Mouse (Mus musculus) intestine, postnatal 0 days (tissue): ENCODE data around the gene Gucy1b1. TPM values are rescaled to one million over a fixed set of nuclear protein-coding genes. Genes with fewer than 3 reads are reported as not detected.

Experiments used
- ATAC-seq: fragments of 200-750 bp; cut with Nextera tagmentation; 2 replicates; pipeline ENCODE4 v1.8.0; 2017; ENCODE audit warnings: mild to moderate bottlenecking, moderate TSS enrichment, moderate library complexity
- H3K27ac ChIP-seq: fragments of 300-500 bp; sonication (generic); 2 replicates; pipeline ENCODE4 v1.5.1; 2014; ENCODE audit warnings: mild to moderate bottlenecking, low read depth, low read length, moderate library complexity
- H3K27me3 ChIP-seq: fragments of 300-500 bp; sonication (generic); replicated peaks from 2 replicates; pipeline ENCODE4 v1.6.1; 2014; ENCODE audit warnings: low read length, mixed read lengths; ENCODE audit not compliant: control insufficient read depth, insufficient read depth
- H3K36me3 ChIP-seq: fragments of 300-500 bp; sonication (generic); 2 replicates; pipeline ENCODE4 v1.6.1; 2014; ENCODE audit warnings: mild to moderate bottlenecking, moderate library complexity; ENCODE audit not compliant: control insufficient read depth, insufficient read depth
- H3K4me1 ChIP-seq: fragments of 300-500 bp; sonication (generic); replicated peaks from 2 replicates; pipeline ENCODE4 v1.6.1; 2014; ENCODE audit warnings: antibody characterized with exemption, low read length, mixed read lengths; ENCODE audit not compliant: control insufficient read depth, insufficient read depth
- H3K4me2 ChIP-seq: fragments of 300-500 bp; sonication (generic); replicated peaks from 2 replicates; pipeline ENCODE4 v1.6.1; 2014; ENCODE audit warnings: low read depth, mild to moderate bottlenecking, moderate library complexity
- H3K4me3 ChIP-seq: fragments of 300-500 bp; sonication (generic); 2 replicates; pipeline ENCODE4 v1.5.1; 2014; ENCODE audit warnings: low read depth, low read length
- H3K9ac ChIP-seq: fragments of 300-500 bp; sonication (generic); 2 replicates; pipeline ENCODE4 v1.6.1; 2014; ENCODE audit warnings: mild to moderate bottlenecking, low read depth, low read length
- H3K9me3 ChIP-seq: fragments of 300-500 bp; sonication (generic); 2 replicates; pipeline ENCODE4 v1.6.1; 2016; ENCODE audit warnings: mixed run types; ENCODE audit not compliant: control insufficient read depth
- CTCF ChIP-seq: sonication (generic); IDR thresholded peaks from 2 replicates; pipeline ENCODE4 v1.5.1; 2016; ENCODE audit warnings: low read depth, mild to moderate bottlenecking, control low read depth, antibody characterized with exemption, moderate library complexity
- WGBS: fragments of 180-500 bp; shearing (Covaris S2); extraction: QIAGEN DNeasy Blood & Tissue Kit; methylation state at CpG from one replicate; pipeline ENCODE4 v1.1.7; 2014; 5-methylcytosine and 5-hydroxymethylcytosine counted together
- polyA plus RNA-seq: library from polyadenylated mRNA; unstranded; fragments of >200 nt; fragmentation: Nextera tagmentation; extraction: Ambion mirVana; gene quantifications from 2 replicates; pipeline ENCODE4 v1.2.1, GENCODE M21; 2015

Gene Gucy1b1
- polyA plus RNA-seq, 1 experiment from 2014 or later = 23.3 TPM

DNA sequence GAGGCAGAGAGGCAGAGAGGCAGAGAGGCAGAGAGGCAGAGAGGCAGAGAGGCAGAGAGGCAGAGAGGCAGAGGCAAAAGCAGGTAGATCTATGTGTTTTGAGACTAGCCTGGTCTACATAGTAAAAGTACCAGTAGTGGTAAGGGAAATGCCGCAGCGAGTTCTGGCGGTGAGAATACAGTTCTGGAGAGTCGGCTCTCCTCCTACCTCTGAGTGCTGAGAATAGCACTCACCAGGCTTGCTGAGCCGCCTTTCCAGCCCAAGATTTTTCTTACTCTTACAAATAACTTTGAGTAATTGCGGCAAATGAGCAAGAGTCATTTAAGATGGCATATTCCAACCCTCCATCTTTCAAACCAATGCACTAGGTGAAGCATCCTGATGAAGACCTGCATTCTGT is 24.6 kb upstream of the Gucy1b1 start:
- Histone ChIP-seq H3K4me3 (no peak overlapping the region), H3K27me3 (no peaks in the 10 kb centered on the region), H3K27ac (no peak overlapping the region), H3K36me3 (0 out of 2 replicates have a peak, but pooled peaks cover 8% of the 10 kb centered on the region), H3K9ac (no peak overlapping the region), H3K4me1 (no peaks in the 10 kb centered on the region), H3K9me3 (no peaks in the 10 kb centered on the region), H3K4me2 (no peak overlapping the region)
- no peak for TF ChIP-seq CTCF
- ATAC-seq = no peak
- WGBS = 78% methylated on average over 6 of the region's 6 CpGs

GRCm38 (mm10) chr3:82096801-82097200 is 22.3 kb upstream of the Gucy1b1 start:
- H3K27ac ChIP-seq = no peak overlapping the region
- TF ChIP-seq CTCF = no peak
- no peaks in the 10 kb centered on the region for H3K9me3 ChIP-seq
- no peak overlapping the region for H3K4me3 ChIP-seq
- H3K4me2 ChIP-seq = no peak overlapping the region
- no peaks in the 10 kb centered on the region for H3K4me1 ChIP-seq
- no peak overlapping the region for H3K9ac ChIP-seq
- 68% methylated on average over 2 of the region's 2 CpGs for WGBS
- no peak for ATAC-seq
- H3K27me3 ChIP-seq = no peaks in the 10 kb centered on the region
- 0 out of 2 replicates have a peak, but pooled peaks cover 8% of the 10 kb centered on the region for H3K36me3 ChIP-seq

- TF ChIP-seq CTCF = 0 out of 2 replicates have a peak, but pooled peaks have one; percentile 21
These were observed 728 bp downstream of the Gucy1b1 start for GRCm38 (mm10) chr3:82073741-82074181.

DNA sequence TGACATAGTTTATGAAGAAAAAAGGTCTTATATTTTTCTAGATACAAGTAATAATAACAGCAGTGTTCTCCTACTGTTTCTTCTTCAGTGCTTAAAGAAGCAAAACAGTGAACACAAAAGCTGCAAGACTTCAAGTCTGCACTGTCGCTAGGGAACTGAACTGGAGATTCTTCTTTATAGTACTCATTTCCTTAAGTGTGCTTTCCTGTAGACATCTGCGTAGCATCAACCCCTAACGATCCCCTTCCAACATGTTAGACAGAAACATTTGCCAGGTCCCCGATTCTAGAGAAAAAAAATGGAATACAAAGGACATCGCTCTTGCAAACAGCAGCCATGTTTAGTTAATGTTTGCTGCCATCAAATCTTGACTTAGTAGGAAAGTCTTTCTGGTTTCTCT is 6.7 kb downstream of the Gucy1b1 start:
- Histone ChIP-seq H3K9ac (no peak overlapping the region), H3K4me1 (no peaks in the 10 kb centered on the region), H3K4me2 (no peak overlapping the region), H3K4me3 (no peak overlapping the region), H3K27me3 (no peaks in the 10 kb centered on the region), H3K9me3 (no peaks in the 10 kb centered on the region), H3K27ac (no peak overlapping the region), H3K36me3 (no peaks in the 10 kb centered on the region)
- TF ChIP-seq CTCF = no peak
- no peak for ATAC-seq
- 55% methylated on average over 5 of the region's 5 CpGs for WGBS

More at GRCm38 (mm10) chr3:82073741-82074181, 728 bp downstream of the Gucy1b1 start:
- Histone ChIP-seq H3K4me1 (no peaks in the 10 kb centered on the region), H3K36me3 (no peaks in the 10 kb centered on the region), H3K9me3 (no peaks in the 10 kb centered on the region), H3K4me2 (peak overlapping the region; percentile 71), H3K27ac (peak overlapping the region; percentile 41; the same call in 1 of the 2 replicates), H3K9ac (peak overlapping the region; percentile 48), H3K27me3 (peaks cover 10% of the 10 kb centered on the region; the same call in 1 of the 2 replicates), H3K4me3 (peak overlapping the region; percentile 49)
- under 1% methylated on average over 34 of the region's 34 CpGs for WGBS
- peak; percentile 25; the same call in 1 of the 2 replicates for ATAC-seq

- no peak overlapping the region for H3K4me3 ChIP-seq
These were observed 12.9 kb downstream of the Gucy1b1 start for GRCm38 (mm10) chr3:82061402-82062180.

DNA sequence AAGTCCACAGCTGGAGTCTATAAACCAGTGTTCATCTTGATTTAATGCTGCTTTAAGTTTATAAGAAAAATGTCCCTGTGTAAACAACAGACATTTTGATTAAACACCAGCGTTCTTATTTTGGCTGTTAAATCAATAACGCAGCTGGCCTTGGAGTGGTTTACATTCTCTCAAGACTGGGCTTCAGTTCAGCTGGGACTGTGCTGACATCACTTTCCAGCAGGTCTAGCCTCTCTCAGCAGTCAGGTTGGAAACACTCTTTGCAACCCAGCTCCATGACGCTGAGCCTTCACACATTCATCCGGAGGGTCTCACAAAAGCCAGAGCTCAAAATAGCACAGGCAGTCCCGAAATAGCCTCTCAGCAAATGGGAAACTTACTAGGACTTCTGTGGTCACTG is 17.3 kb downstream of the Gucy1b1 start:
- Histone ChIP-seq H3K27me3 (no peaks in the 10 kb centered on the region), H3K36me3 (no peaks in the 10 kb centered on the region), H3K27ac (no peak overlapping the region), H3K4me2 (no peak overlapping the region), H3K9ac (no peak overlapping the region), H3K9me3 (no peaks in the 10 kb centered on the region), H3K4me3 (no peak overlapping the region), H3K4me1 (no peaks in the 10 kb centered on the region)
- no peak for ATAC-seq
- TF ChIP-seq CTCF = no peak
- 34% methylated on average over 5 of the region's 5 CpGs for WGBS

More at GRCm38 (mm10) chr3:82061402-82062180, 12.9 kb downstream of the Gucy1b1 start:
- Histone ChIP-seq H3K4me2 (no peak overlapping the region), H3K9ac (no peak overlapping the region), H3K27ac (no peak overlapping the region), H3K36me3 (no peaks in the 10 kb centered on the region), H3K27me3 (no peaks in the 10 kb centered on the region), H3K9me3 (no peaks in the 10 kb centered on the region), H3K4me1 (no peaks in the 10 kb centered on the region)
- 36% methylated on average over 9 of the region's 9 CpGs for WGBS
- no peak for ATAC-seq
- TF ChIP-seq CTCF = peak; percentile 34; the same call in 1 of the 2 replicates
